8 mouse cellular contexts compared by ENCODE assay signal in genomic region chr3:89315930-89316831, GRCm38 (mm10). TPM values are rescaled to one million over a fixed set of nuclear protein-coding genes. Genes with fewer than 3 reads are reported as not detected.
DNase-seq lines count a peak whose midpoint lies in the region; ATAC-seq lines count a peak whose summit lies in the region.

No protein-coding gene starts in this region.

- peaks cover 56% of the 10 kb centered on the region for H3K4me1 ChIP-seq in heart, embryonic 15.5 days (replicated peaks)
- H3K4me1 ChIP-seq in forebrain, embryonic 15.5 days = peaks cover 59% of the 10 kb centered on the region
- peaks cover 61% of the 10 kb centered on the region for H3K4me1 ChIP-seq in limb, embryonic 15.5 days
- H3K4me1 ChIP-seq in stomach, embryonic 15.5 days = peaks cover 51% of the 10 kb centered on the region

- H3K36me3 ChIP-seq in heart, embryonic 15.5 days = no peaks in the 10 kb centered on the region
- 0 out of 2 replicates have a peak, but pooled peaks cover 4% of the 10 kb centered on the region for H3K36me3 ChIP-seq in forebrain, embryonic 15.5 days
- no peaks in the 10 kb centered on the region for H3K36me3 ChIP-seq in limb, embryonic 15.5 days
- H3K36me3 ChIP-seq in stomach, embryonic 15.5 days = no peaks in the 10 kb centered on the region

- ATAC-seq in heart, embryonic 15.5 days (replicated peaks; ENCODE audit: insufficient number of reproducible peaks, insufficient read depth, low FRiP score, low read depth) = no peak; the same call in 1 of the 2 replicates
- peak; percentile 3; the same call in 1 of the 2 replicates for ATAC-seq in forebrain, embryonic 15.5 days (replicated peaks)
- no peak for ATAC-seq in limb, embryonic 15.5 days (ENCODE audit: insufficient number of reproducible peaks, low FRiP score, low TSS enrichment, low read depth)
- peak; percentile 68 for ATAC-seq in stomach, embryonic 15.5 days (ENCODE audit: insufficient read depth, low FRiP score, low read depth)

- peak overlapping the region; percentile 42 for H3K4me3 ChIP-seq in heart, embryonic 15.5 days
- H3K4me3 ChIP-seq in forebrain, embryonic 15.5 days = peak overlapping the region; percentile 26
- peak overlapping the region; percentile 28 for H3K4me3 ChIP-seq in limb, embryonic 15.5 days
- H3K4me3 ChIP-seq in stomach, embryonic 15.5 days (replicated peaks) = peak overlapping the region; percentile 37

- intact Hi-C loops in heart, postnatal 36 days (cut with DNase I) = no loop called here
- intact Hi-C loops in gastrocnemius, postnatal 14 days (cut with DNase I; ENCODE audit: low total_unique reads) = loop anchor here (5.0 to 10.0 kb wide), 2 partner anchors 41 to 169 kb away; no protein-coding TSS in a partner anchor

- H3K27ac ChIP-seq in heart, embryonic 15.5 days = no peak overlapping the region
- H3K27ac ChIP-seq in forebrain, embryonic 15.5 days (replicated peaks) = no peak overlapping the region
- H3K27ac ChIP-seq in limb, embryonic 15.5 days = peak overlapping the region; percentile 8; the same call in 1 of the 2 replicates
- peak overlapping the region; percentile 31; the same call in 1 of the 2 replicates for H3K27ac ChIP-seq in stomach, embryonic 15.5 days

- H3K27me3 ChIP-seq in heart, embryonic 15.5 days = peaks cover 47% of the 10 kb centered on the region
- peaks cover 32% of the 10 kb centered on the region for H3K27me3 ChIP-seq in forebrain, embryonic 15.5 days
- H3K27me3 ChIP-seq in limb, embryonic 15.5 days = peaks cover 29% of the 10 kb centered on the region
- H3K27me3 ChIP-seq in stomach, embryonic 15.5 days (replicated peaks) = peaks cover 31% of the 10 kb centered on the region

- peak overlapping the region; percentile 73 for H3K4me2 ChIP-seq in heart, embryonic 15.5 days
- H3K4me2 ChIP-seq in forebrain, embryonic 15.5 days (replicated peaks) = peak overlapping the region; percentile 46
- peak overlapping the region; percentile 49 for H3K4me2 ChIP-seq in limb, embryonic 15.5 days
- peak overlapping the region; percentile 81 for H3K4me2 ChIP-seq in stomach, embryonic 15.5 days

- no peak overlapping the region for H3K9ac ChIP-seq in heart, embryonic 15.5 days
- H3K9ac ChIP-seq in forebrain, embryonic 15.5 days (replicated peaks) = 0 out of 2 replicates have a peak overlapping the region, but pooled peaks have one; percentile 7
- H3K9ac ChIP-seq in limb, embryonic 15.5 days = no peak overlapping the region
- no peak overlapping the region for H3K9ac ChIP-seq in stomach, embryonic 15.5 days

- 18% methylated on average over 40 of the region's 40 CpGs for WGBS in heart, embryonic 15.5 days
- WGBS in forebrain, embryonic 15.5 days = 4% methylated on average over 39 of the region's 40 CpGs
- 14% methylated on average over 40 of the region's 40 CpGs for WGBS in limb, embryonic 15.5 days
- WGBS in stomach, embryonic 15.5 days = 12% methylated on average over 40 of the region's 40 CpGs

- no peak for DNase-seq in heart, postnatal 36 days
- peak; percentile 18 for DNase-seq in Muller cell, postnatal 12 days (ENCODE audit: inconsistent ontology term)
- no peak for DNase-seq in gastrocnemius, postnatal 14 days
- DNase-seq in ovary, postnatal 36 days (ENCODE audit: low spot score) = no peak

- no peaks in the 10 kb centered on the region for H3K9me3 ChIP-seq in heart, embryonic 15.5 days (replicated peaks)
- no peaks in the 10 kb centered on the region for H3K9me3 ChIP-seq in forebrain, embryonic 15.5 days
- no peaks in the 10 kb centered on the region for H3K9me3 ChIP-seq in limb, embryonic 15.5 days
- H3K9me3 ChIP-seq in stomach, embryonic 15.5 days = no peaks in the 10 kb centered on the region

RNA-seq across cellular contexts. Expression of gene Efna3, which starts 6.6 kb away (rescaled TPM):
- 0.73 and 2.7 TPM in 2 replicates for polyA plus RNA-seq in heart, embryonic 15.5 days (2015; fragmentation: Nextera tagmentation; extraction: Ambion mirVana)
- total RNA-seq in heart, postnatal 36 days (2021) = not detected
- polyA plus RNA-seq in forebrain, embryonic 15.5 days (2015; fragmentation: Nextera tagmentation; extraction: Ambion mirVana) = 41.0 and 42.5 TPM in 2 replicates
- polyA plus RNA-seq in limb, embryonic 15.5 days (2015; fragmentation: Nextera tagmentation; extraction: Ambion mirVana) = 57.9 and 59.2 TPM in 2 replicates
- polyA plus RNA-seq in stomach, embryonic 15.5 days (2015; fragmentation: Nextera tagmentation; extraction: Ambion mirVana) = 9.5 and 9.6 TPM in 2 replicates
- not detected for total RNA-seq in gastrocnemius, postnatal 14 days (2021)

RNA-seq across cellular contexts. Expression of gene Efna4, which starts 21.6 kb away (rescaled TPM):
- polyA plus RNA-seq in heart, embryonic 15.5 days (2015; fragmentation: Nextera tagmentation; extraction: Ambion mirVana) = 6.0 and 8.1 TPM in 2 replicates
- under 1 TPM; 0.19 to 0.22 TPM for total RNA-seq in heart, postnatal 36 days (2021)
- 14.4 and 15.7 TPM in 2 replicates for polyA plus RNA-seq in forebrain, embryonic 15.5 days (2015; fragmentation: Nextera tagmentation; extraction: Ambion mirVana)
- 30.4 and 34.4 TPM in 2 replicates for polyA plus RNA-seq in limb, embryonic 15.5 days (2015; fragmentation: Nextera tagmentation; extraction: Ambion mirVana)
- polyA plus RNA-seq in stomach, embryonic 15.5 days (2015; fragmentation: Nextera tagmentation; extraction: Ambion mirVana) = 17.9 and 19.4 TPM in 2 replicates
- total RNA-seq in gastrocnemius, postnatal 14 days (2021) = under 1 TPM; 0.42 to 0.80 TPM

RNA-seq across cellular contexts. Expression of gene Adam15, which starts 33.6 kb away (rescaled TPM):
- polyA plus RNA-seq in heart, embryonic 15.5 days (2015; fragmentation: Nextera tagmentation; extraction: Ambion mirVana) = 59.8 and 71.2 TPM in 2 replicates
- 10 to 100 TPM; 56.5 to 62.6 TPM for total RNA-seq in heart, postnatal 36 days (2021)
- polyA plus RNA-seq in forebrain, embryonic 15.5 days (2015; fragmentation: Nextera tagmentation; extraction: Ambion mirVana) = 32.9 and 34.0 TPM in 2 replicates
- 94.4 and 106 TPM in 2 replicates for polyA plus RNA-seq in limb, embryonic 15.5 days (2015; fragmentation: Nextera tagmentation; extraction: Ambion mirVana)
- 44.7 and 53.2 TPM in 2 replicates for polyA plus RNA-seq in stomach, embryonic 15.5 days (2015; fragmentation: Nextera tagmentation; extraction: Ambion mirVana)
- total RNA-seq in gastrocnemius, postnatal 14 days (2021) = 10 to 100 TPM; 35.0 to 40.1 TPM

RNA-seq across cellular contexts. Expression of gene Efna1, which starts 35.2 kb away (rescaled TPM):
- polyA plus RNA-seq in heart, embryonic 15.5 days (2015; fragmentation: Nextera tagmentation; extraction: Ambion mirVana) = 35.0 and 39.9 TPM in 2 replicates
- total RNA-seq in heart, postnatal 36 days (2021) = 10 to 100 TPM; 28.3 to 42.6 TPM
- polyA plus RNA-seq in forebrain, embryonic 15.5 days (2015; fragmentation: Nextera tagmentation; extraction: Ambion mirVana) = 9.2 and 9.9 TPM in 2 replicates
- polyA plus RNA-seq in limb, embryonic 15.5 days (2015; fragmentation: Nextera tagmentation; extraction: Ambion mirVana) = 59.6 and 64.2 TPM in 2 replicates
- polyA plus RNA-seq in stomach, embryonic 15.5 days (2015; fragmentation: Nextera tagmentation; extraction: Ambion mirVana) = 41.4 and 46.1 TPM in 2 replicates
- total RNA-seq in gastrocnemius, postnatal 14 days (2021) = 10 to 100 TPM; 20.7 to 22.1 TPM

RNA-seq across cellular contexts. Expression of gene Dcst2, which starts 45.6 kb away (rescaled TPM):
- not detected in 2 replicates for polyA plus RNA-seq in heart, embryonic 15.5 days (2015; fragmentation: Nextera tagmentation; extraction: Ambion mirVana)
- total RNA-seq in heart, postnatal 36 days (2021) = not detected
- polyA plus RNA-seq in forebrain, embryonic 15.5 days (2015; fragmentation: Nextera tagmentation; extraction: Ambion mirVana) = 0.11 and 0.13 TPM in 2 replicates
- polyA plus RNA-seq in limb, embryonic 15.5 days (2015; fragmentation: Nextera tagmentation; extraction: Ambion mirVana) = 0.20 and 0.23 TPM in 2 replicates
- polyA plus RNA-seq in stomach, embryonic 15.5 days (2015; fragmentation: Nextera tagmentation; extraction: Ambion mirVana) = 0.30 and 0.67 TPM in 2 replicates
- not detected for total RNA-seq in gastrocnemius, postnatal 14 days (2021)

Comparison
In these comparisons a context has a peak if more than half of its experiments do, and no peak if none do; other contexts are left out.
1. ATAC-seq: peak in forebrain, embryonic 15.5 days (single experiment) and stomach, embryonic 15.5 days (single experiment); none in heart, embryonic 15.5 days (single experiment) and limb, embryonic 15.5 days (single experiment).
2. H3K27ac ChIP-seq: peak in limb, embryonic 15.5 days (single experiment) and stomach, embryonic 15.5 days (single experiment); none in heart, embryonic 15.5 days (single experiment) and forebrain, embryonic 15.5 days (single experiment).
3. Peak in every context shown above with its lines, with median percentiles within 50 percentile points of each other: H3K4me2 ChIP-seq and H3K4me3 ChIP-seq.